Mouse (Mus musculus): Measurements from ENCODE around the gene Msantd2. TPM values are rescaled to one million over a fixed set of nuclear protein-coding genes. Genes with fewer than 3 reads are reported as not detected.

Gene Msantd2
- 41.1 and 42.3 TPM in 2 replicates for polyA plus RNA-seq (2014; fragmentation: Nextera tagmentation; extraction: Ambion mirVana)

DNA sequence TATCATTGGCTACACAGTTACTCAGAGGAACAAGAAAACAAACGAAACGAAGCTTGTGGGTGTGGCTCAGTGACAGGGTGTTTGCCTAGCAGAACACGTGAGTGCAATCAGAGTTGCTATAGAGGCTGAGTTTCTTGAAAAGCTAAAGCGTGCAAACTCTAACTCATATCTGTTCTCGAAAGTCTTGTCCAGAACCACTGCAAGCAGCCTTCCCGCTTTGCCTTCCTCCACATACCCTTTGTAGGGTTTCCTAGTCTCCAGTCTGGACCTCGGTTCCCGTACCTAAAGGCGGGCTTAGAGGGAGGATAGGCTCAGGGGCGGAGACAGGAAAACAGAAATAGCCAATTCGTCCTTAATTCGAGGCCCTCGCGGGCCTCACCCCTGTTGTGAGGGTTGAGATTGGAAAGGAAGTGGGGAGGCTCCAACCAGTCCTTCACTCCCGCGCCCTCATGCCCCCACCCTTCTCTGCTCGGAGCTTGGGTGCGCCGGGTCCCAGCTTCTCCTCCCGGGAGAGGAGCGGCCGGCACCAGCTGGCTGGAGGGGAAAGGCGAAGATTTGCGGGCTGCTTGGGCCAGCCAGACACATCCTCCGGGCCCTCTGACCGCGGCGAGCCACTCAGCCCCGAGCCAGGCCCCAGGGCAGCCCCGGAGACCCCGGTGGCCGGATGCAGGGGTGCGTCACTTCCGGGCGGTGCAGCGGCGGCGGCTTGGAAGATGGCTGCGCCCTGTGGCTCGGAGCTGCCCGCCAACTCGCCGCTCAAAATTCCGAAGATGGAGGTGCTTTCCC, at the start of gene Msantd2:
Msantd2 (plus strand) TSS at position 709 of the 786 bp plus-strand sequence.
- Histone ChIP-seq H3K4me2 (replicated peaks; ENCODE audit: low read depth, low read length) (peak within 1 kb of the TSS; percentile 88), H3K9me3 (ENCODE audit: control insufficient read depth, low read length) (no peaks in the 10 kb centered on the region), H3K9ac (ENCODE audit: low read depth, low read length) (peak within 1 kb of the TSS; percentile 94), H3K27ac (ENCODE audit: low read depth, low read length) (peak within 1 kb of the TSS; percentile 98), H3K4me1 (replicated peaks; ENCODE audit: control insufficient read depth, insufficient read depth, low read length) (no peaks in the 10 kb centered on the region), H3K36me3 (ENCODE audit: control insufficient read depth, insufficient read depth, low read length) (no peaks in the 10 kb centered on the region), H3K27me3 (ENCODE audit: control insufficient read depth, insufficient read depth, low read length) (no peaks in the 10 kb centered on the region), H3K4me3 (ENCODE audit: low read depth, low read length) (peak within 1 kb of the TSS; percentile 85)
- 0% methylated on average over 44 of the region's 44 CpGs for WGBS
- peak; percentile 92 for DNase-seq (ENCODE audit: low spot score)
- peak; percentile 97 for ATAC-seq (ENCODE audit: low FRiP score)

DNA sequence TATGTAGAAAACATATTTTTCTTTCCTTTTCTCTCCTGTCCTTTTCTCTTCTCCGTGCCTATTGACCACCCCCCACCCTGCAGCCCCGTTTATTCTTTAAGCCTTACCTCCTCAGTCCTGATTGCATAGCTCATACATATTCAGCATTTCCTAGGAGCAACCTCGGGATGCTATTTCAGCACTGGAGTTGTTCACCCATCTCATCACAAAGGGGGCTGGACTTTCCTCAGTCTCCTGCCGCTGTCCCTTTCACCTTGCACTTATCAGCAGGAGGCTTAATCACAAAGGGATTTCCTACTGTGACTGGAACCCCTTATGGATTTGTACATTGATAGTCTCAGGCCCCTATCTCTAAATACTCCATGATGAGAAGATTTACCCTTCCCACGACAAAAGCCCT, 36.7 kb upstream of the Msantd2 start:
- 3% methylated on average over 5 of the region's 5 CpGs for WGBS
- Histone ChIP-seq H3K27me3 (ENCODE audit: control insufficient read depth, insufficient read depth, low read length) (peaks cover 60% of the 10 kb centered on the region), H3K9ac (ENCODE audit: low read depth, low read length) (no peak overlapping the region), H3K27ac (ENCODE audit: low read depth, low read length) (peak overlapping the region; percentile 65; the same call in 1 of the 2 replicates), H3K4me2 (replicated peaks; ENCODE audit: low read depth, low read length) (no peak overlapping the region), H3K4me1 (replicated peaks; ENCODE audit: control insufficient read depth, insufficient read depth, low read length) (peaks cover 6% of the 10 kb centered on the region), H3K9me3 (ENCODE audit: control insufficient read depth, low read length) (no peaks in the 10 kb centered on the region), H3K36me3 (ENCODE audit: control insufficient read depth, insufficient read depth, low read length) (no peaks in the 10 kb centered on the region), H3K4me3 (ENCODE audit: low read depth, low read length) (no peak overlapping the region)
- no peak for ATAC-seq (ENCODE audit: low FRiP score)
- no peak for DNase-seq (ENCODE audit: low spot score)

DNA sequence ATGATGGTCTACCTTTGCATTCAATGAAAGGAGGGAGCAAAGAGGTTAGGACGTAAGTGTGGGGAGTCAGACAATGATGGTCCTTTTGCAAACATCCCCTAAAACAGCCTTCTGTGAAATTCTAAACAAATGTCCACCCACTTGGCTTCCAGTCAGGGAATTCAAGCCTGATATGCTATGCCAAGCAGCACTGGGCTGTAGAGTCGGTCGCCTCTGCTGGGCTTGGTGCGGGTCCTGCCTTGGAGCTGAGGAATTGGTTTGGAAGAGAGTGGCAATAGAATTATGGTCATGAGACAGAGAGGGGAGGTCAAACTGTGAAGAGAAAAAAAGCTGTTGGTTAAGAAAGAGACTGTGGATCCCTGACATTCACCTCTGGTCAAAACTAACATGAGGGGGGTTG, 35.8 kb upstream of the Msantd2 start:
- H3K4me3 ChIP-seq (ENCODE audit: low read depth, low read length), result no peak overlapping the region
- DNase-seq (ENCODE audit: low spot score) (no peak), ATAC-seq (ENCODE audit: low FRiP score) (no peak)
- peaks cover 68% of the 10 kb centered on the region for H3K27me3 ChIP-seq (ENCODE audit: control insufficient read depth, insufficient read depth, low read length)
- H3K4me1 ChIP-seq (replicated peaks; ENCODE audit: control insufficient read depth, insufficient read depth, low read length), result peaks cover 6% of the 10 kb centered on the region
- 23% methylated on average over 4 of the region's 4 CpGs for WGBS
- H3K4me2 ChIP-seq (replicated peaks; ENCODE audit: low read depth, low read length), result no peak overlapping the region
- H3K36me3 ChIP-seq (ENCODE audit: control insufficient read depth, insufficient read depth, low read length), result no peaks in the 10 kb centered on the region
- H3K27ac ChIP-seq (ENCODE audit: low read depth, low read length), result peak overlapping the region; percentile 49; the same call in 1 of the 2 replicates
- no peaks in the 10 kb centered on the region for H3K9me3 ChIP-seq (ENCODE audit: control insufficient read depth, low read length)
- H3K9ac ChIP-seq (ENCODE audit: low read depth, low read length), result no peak overlapping the region

DNA sequence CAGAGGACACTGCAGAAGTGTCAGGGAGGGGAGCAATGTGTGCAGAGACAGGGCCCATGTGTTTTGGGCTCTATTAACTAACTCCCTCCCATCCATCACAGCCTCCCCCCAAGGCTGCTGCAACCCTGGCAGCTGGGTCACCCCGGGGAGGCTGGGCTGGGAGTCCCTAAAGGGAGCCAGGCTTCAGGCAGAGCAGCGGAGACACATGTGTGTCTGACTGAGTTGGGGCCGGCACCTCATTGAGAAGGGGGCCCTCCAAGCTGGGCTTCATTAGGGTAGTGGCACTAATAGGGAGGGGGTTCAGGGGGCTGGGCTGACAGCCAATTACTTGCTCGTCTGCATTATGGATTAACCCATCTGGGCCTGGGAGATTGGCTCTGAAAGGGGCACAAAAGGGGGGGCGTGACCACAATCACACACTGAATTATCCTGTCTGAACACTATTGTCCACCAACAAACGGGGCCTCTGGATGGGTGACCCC, 35.1 kb upstream of the Msantd2 start:
- Histone ChIP-seq H3K9ac (ENCODE audit: low read depth, low read length) (no peak overlapping the region), H3K4me1 (replicated peaks; ENCODE audit: control insufficient read depth, insufficient read depth, low read length) (peaks cover 6% of the 10 kb centered on the region), H3K4me3 (ENCODE audit: low read depth, low read length) (no peak overlapping the region), H3K27me3 (ENCODE audit: control insufficient read depth, insufficient read depth, low read length) (peaks cover 74% of the 10 kb centered on the region), H3K27ac (ENCODE audit: low read depth, low read length) (peak overlapping the region; percentile 73; the same call in 1 of the 2 replicates), H3K4me2 (replicated peaks; ENCODE audit: low read depth, low read length) (no peak overlapping the region), H3K36me3 (ENCODE audit: control insufficient read depth, insufficient read depth, low read length) (no peaks in the 10 kb centered on the region), H3K9me3 (ENCODE audit: control insufficient read depth, low read length) (no peaks in the 10 kb centered on the region)
- WGBS, result 5% methylated on average over 6 of the region's 6 CpGs
- ATAC-seq (ENCODE audit: low FRiP score) (peak; percentile 86), DNase-seq (ENCODE audit: low spot score) (peak; percentile 80)

DNA sequence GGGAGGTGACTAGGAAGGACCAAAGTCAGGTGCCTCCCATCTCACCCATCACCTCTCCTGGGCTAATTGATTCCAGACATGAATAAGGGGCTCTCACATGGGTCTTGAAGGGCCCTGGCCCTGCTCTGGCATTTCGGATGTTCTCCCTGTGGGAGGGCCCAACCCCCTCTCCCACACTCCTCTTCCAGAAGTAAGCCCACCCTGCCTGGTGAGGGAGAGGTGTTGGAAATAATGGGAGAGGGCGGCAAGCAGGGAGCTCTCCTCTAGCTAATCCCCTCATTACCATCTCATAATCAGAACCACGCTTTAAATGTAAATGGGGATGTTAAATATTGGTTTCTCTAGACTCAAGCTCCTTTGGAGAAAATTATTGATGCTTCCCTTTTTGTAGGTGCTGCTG, 34.1 kb upstream of the Msantd2 start:
- DNase-seq (ENCODE audit: low spot score) (no peak), ATAC-seq (ENCODE audit: low FRiP score) (0 out of 2 replicates have a peak, but pooled peaks have one; percentile 3)
- Histone ChIP-seq H3K4me3 (ENCODE audit: low read depth, low read length) (no peak overlapping the region), H3K4me2 (replicated peaks; ENCODE audit: low read depth, low read length) (no peak overlapping the region), H3K36me3 (ENCODE audit: control insufficient read depth, insufficient read depth, low read length) (no peaks in the 10 kb centered on the region), H3K9me3 (ENCODE audit: control insufficient read depth, low read length) (no peaks in the 10 kb centered on the region), H3K27ac (ENCODE audit: low read depth, low read length) (peak overlapping the region; percentile 73), H3K9ac (ENCODE audit: low read depth, low read length) (no peak overlapping the region), H3K4me1 (replicated peaks; ENCODE audit: control insufficient read depth, insufficient read depth, low read length) (peaks cover 6% of the 10 kb centered on the region), H3K27me3 (ENCODE audit: control insufficient read depth, insufficient read depth, low read length) (peaks cover 80% of the 10 kb centered on the region)
- 3% methylated on average over 3 of the region's 3 CpGs for WGBS

DNA sequence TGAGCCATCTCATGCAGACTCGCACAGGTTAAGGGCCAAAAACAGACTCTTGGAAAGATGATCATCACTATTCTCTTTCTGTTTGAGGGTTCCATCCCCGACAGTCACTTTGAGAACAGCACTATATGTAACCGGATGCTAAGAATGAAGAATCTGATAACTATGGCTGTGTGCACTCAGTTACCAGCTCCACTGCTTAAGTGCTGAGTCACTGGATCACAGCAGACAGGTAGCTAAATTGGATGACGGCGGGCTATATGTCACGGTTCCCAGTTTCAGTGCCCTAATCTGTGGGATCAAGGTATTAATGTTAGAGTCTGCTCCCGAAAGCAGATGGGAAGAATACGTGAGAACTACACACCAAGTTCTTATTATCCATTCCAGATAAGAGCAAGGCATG, 33.3 kb upstream of the Msantd2 start:
- Histone ChIP-seq H3K4me3 (ENCODE audit: low read depth, low read length) (no peak overlapping the region), H3K9me3 (ENCODE audit: control insufficient read depth, low read length) (no peaks in the 10 kb centered on the region), H3K27me3 (ENCODE audit: control insufficient read depth, insufficient read depth, low read length) (peaks cover 83% of the 10 kb centered on the region), H3K4me2 (replicated peaks; ENCODE audit: low read depth, low read length) (peak overlapping the region; percentile 6), H3K36me3 (ENCODE audit: control insufficient read depth, insufficient read depth, low read length) (no peaks in the 10 kb centered on the region), H3K27ac (ENCODE audit: low read depth, low read length) (no peak overlapping the region), H3K9ac (ENCODE audit: low read depth, low read length) (no peak overlapping the region), H3K4me1 (replicated peaks; ENCODE audit: control insufficient read depth, insufficient read depth, low read length) (peaks cover 6% of the 10 kb centered on the region)
- WGBS, result 2% methylated on average over 8 of the region's 8 CpGs
- ATAC-seq (ENCODE audit: low FRiP score), result no peak
- DNase-seq (ENCODE audit: low spot score), result peak; percentile 29

DNA sequence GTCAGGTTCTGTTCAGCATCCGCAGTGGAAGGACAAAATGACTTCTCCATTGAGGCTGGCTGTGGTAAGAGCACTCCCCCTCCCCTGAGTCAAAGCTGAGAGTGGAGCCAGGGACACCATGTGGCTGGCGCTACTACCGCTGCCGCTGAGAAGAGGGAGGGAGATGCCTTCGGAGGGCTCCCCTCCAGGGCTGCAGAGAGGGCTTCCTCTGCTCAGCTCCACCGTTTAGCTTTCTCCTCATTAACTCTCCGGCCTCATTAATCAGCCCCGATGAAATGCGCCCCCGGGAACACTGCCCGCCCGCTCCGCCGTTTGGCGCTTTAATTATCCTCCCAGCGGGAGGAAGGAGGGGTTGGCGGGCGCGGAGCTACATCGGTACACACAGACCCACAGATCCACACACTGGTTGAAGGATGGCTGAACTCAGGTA, 32.6 kb upstream of the Msantd2 start:
- peak overlapping the region; percentile 43; the same call in 1 of the 2 replicates for H3K27ac ChIP-seq (ENCODE audit: low read depth, low read length)
- H3K9me3 ChIP-seq (ENCODE audit: control insufficient read depth, low read length), result no peaks in the 10 kb centered on the region
- no peaks in the 10 kb centered on the region for H3K36me3 ChIP-seq (ENCODE audit: control insufficient read depth, insufficient read depth, low read length)
- no peak overlapping the region for H3K9ac ChIP-seq (ENCODE audit: low read depth, low read length)
- peak; percentile 71 for DNase-seq (ENCODE audit: low spot score)
- peak overlapping the region; percentile 6 for H3K4me2 ChIP-seq (replicated peaks; ENCODE audit: low read depth, low read length)
- 0% methylated on average over 19 of the region's 20 CpGs for WGBS
- peak; percentile 51 for ATAC-seq (ENCODE audit: low FRiP score)
- peaks cover 86% of the 10 kb centered on the region for H3K27me3 ChIP-seq (ENCODE audit: control insufficient read depth, insufficient read depth, low read length)
- 0 out of 2 replicates have a peak overlapping the region, but pooled peaks have one; percentile 8 for H3K4me3 ChIP-seq (ENCODE audit: low read depth, low read length)
- peaks cover 6% of the 10 kb centered on the region for H3K4me1 ChIP-seq (replicated peaks; ENCODE audit: control insufficient read depth, insufficient read depth, low read length)

DNA sequence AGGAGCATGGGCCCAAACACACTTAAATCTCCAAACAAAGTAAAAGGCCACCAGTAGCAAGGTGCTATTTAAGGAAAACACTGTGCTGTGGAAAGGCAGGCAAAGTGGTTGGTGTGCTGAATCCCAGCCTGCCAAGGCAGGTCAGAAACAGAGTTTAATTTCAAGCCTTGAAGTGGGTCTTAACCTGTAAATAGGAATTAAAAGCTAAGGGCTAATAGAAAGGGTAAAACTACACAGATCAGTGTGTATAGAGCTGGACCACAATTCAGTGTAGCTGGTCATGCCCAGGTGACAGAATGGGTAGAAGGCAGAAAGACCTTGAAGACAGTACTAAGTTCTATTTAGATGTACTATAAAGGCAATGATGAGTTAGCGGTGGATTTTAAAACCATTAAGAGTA, 32.0 kb upstream of the Msantd2 start:
- H3K4me3 ChIP-seq (ENCODE audit: low read depth, low read length), result no peak overlapping the region
- no peak for ATAC-seq (ENCODE audit: low FRiP score)
- WGBS, result 44% methylated on average over 1 of the region's 1 CpGs
- no peaks in the 10 kb centered on the region for H3K36me3 ChIP-seq (ENCODE audit: control insufficient read depth, insufficient read depth, low read length)
- peak overlapping the region; percentile 43 for H3K27ac ChIP-seq (ENCODE audit: low read depth, low read length)
- peaks cover 84% of the 10 kb centered on the region for H3K27me3 ChIP-seq (ENCODE audit: control insufficient read depth, insufficient read depth, low read length)
- peaks cover 6% of the 10 kb centered on the region for H3K4me1 ChIP-seq (replicated peaks; ENCODE audit: control insufficient read depth, insufficient read depth, low read length)
- H3K4me2 ChIP-seq (replicated peaks; ENCODE audit: low read depth, low read length), result no peak overlapping the region
- DNase-seq (ENCODE audit: low spot score), result no peak
- no peaks in the 10 kb centered on the region for H3K9me3 ChIP-seq (ENCODE audit: control insufficient read depth, low read length)
- no peak overlapping the region for H3K9ac ChIP-seq (ENCODE audit: low read depth, low read length)

DNA sequence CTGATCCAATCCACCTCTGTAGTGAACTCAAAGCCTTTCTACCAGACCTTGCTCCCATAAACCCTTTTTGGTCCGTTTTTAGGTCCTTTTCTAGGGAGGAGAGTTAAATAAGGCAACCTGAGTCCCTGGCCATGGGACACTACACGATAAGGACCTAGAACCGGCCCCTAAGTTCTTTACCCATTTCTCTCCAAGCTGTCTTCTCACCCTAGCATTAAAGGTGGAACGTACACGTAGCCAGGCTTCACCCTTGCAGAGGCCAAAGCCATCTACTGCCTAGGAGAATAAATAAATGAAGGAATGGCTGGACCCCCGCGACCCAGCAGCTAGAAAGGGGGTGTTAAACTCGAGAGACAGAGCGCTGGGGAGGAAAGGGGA, 29.5 kb upstream of the Msantd2 start:
- DNase-seq (ENCODE audit: low spot score) (peak; percentile 50), ATAC-seq (ENCODE audit: low FRiP score) (no peak)
- H3K27me3 ChIP-seq (ENCODE audit: control insufficient read depth, insufficient read depth, low read length), result peaks cover 72% of the 10 kb centered on the region
- H3K9me3 ChIP-seq (ENCODE audit: control insufficient read depth, low read length), result no peaks in the 10 kb centered on the region
- WGBS, result 1% methylated on average over 9 of the region's 9 CpGs
- H3K4me1 ChIP-seq (replicated peaks; ENCODE audit: control insufficient read depth, insufficient read depth, low read length), result peaks cover 2% of the 10 kb centered on the region
- H3K4me2 ChIP-seq (replicated peaks; ENCODE audit: low read depth, low read length), result peak overlapping the region; percentile 77
- no peaks in the 10 kb centered on the region for H3K36me3 ChIP-seq (ENCODE audit: control insufficient read depth, insufficient read depth, low read length)
- H3K4me3 ChIP-seq (ENCODE audit: low read depth, low read length), result peak overlapping the region; percentile 40
- peak overlapping the region; percentile 69 for H3K9ac ChIP-seq (ENCODE audit: low read depth, low read length)
- peak overlapping the region; percentile 94 for H3K27ac ChIP-seq (ENCODE audit: low read depth, low read length)
